Mouse (Mus musculus) liver, adult 2 months (tissue): Measurements from ENCODE around the gene Mapk13. TPM values are rescaled to one million over a fixed set of nuclear protein-coding genes. Genes with fewer than 3 reads are reported as not detected.

Experiments used
- DNase-seq: peaks from one replicate; pipeline ENCODE4 v3.0.0-alpha.2; 2011; ENCODE audit warnings: low read depth, low spot score; ENCODE audit errors: extremely low read depth
- H3K27ac ChIP-seq: fragments of 200-500 bp; replicated peaks from 2 replicates; pipeline ENCODE4 v1.5.1; 2012; ENCODE audit warnings: low read depth, mild to moderate bottlenecking, control low read depth, inconsistent platforms, low read length; ENCODE audit not compliant: insufficient read depth
- H3K27me3 ChIP-seq: fragments of 200-500 bp; 2 replicates; pipeline ENCODE4 v1.6.1; 2012; ENCODE audit warnings: mild to moderate bottlenecking, moderate library complexity, low read length, inconsistent platforms; ENCODE audit not compliant: control insufficient read depth, insufficient read depth
- H3K36me3 ChIP-seq: fragments of 200-500 bp; 2 replicates; pipeline ENCODE4 v1.6.1; 2012; ENCODE audit warnings: low read length, inconsistent platforms; ENCODE audit not compliant: control insufficient read depth, insufficient read depth
- H3K4me1 ChIP-seq: fragments of 200-500 bp; 2 replicates; pipeline ENCODE4 v1.6.1; 2011; ENCODE audit warnings: low read length; ENCODE audit not compliant: control insufficient read depth, insufficient read depth
- H3K4me3 ChIP-seq: fragments of 200-500 bp; 2 replicates; pipeline ENCODE4 v1.5.1; 2011; ENCODE audit warnings: low read depth, mild to moderate bottlenecking, control low read depth, low read length, moderate library complexity; ENCODE audit not compliant: insufficient read depth
- H3K79me2 ChIP-seq: fragments of 200-500 bp; 2 replicates; pipeline ENCODE4 v1.6.1; 2012; ENCODE audit warnings: inconsistent platforms, mild to moderate bottlenecking, low read length, moderate library complexity; ENCODE audit not compliant: control insufficient read depth, insufficient read depth
- H3K9ac ChIP-seq: fragments of 200-500 bp; 2 replicates; pipeline ENCODE4 v1.6.1; 2012; ENCODE audit warnings: low read depth, mild to moderate bottlenecking, control low read depth, inconsistent platforms, low read length
- CTCF ChIP-seq: fragments of 200-500 bp; IDR thresholded peaks from 2 replicates; pipeline ENCODE4 v1.5.1; 2011; ENCODE audit warnings: low read depth, low read length, control low read depth
- POLR2A ChIP-seq: fragments of 200-500 bp; IDR thresholded peaks from 2 replicates; pipeline ENCODE4 v1.6.1; 2011; ENCODE audit warnings: low read length, control low read depth; ENCODE audit not compliant: insufficient read depth; ENCODE audit errors: extremely low read depth
- WGBS: fragments of 180-500 bp; shearing (Covaris S2); methylation state at CpG from one replicate; pipeline ENCODE4 v1.1.7; 2018; 5-methylcytosine and 5-hydroxymethylcytosine counted together
- polyA plus RNA-seq: library from polyadenylated mRNA; depleted of rRNA; stranded (reverse); fragments of >200 nt; gene quantifications from 2 replicates; pipeline ENCODE4 v1.2.3, GENCODE M21; 2012
- total RNA-seq: library from RNA; depleted of rRNA; stranded (reverse); fragments of >200 nt; gene quantifications from 2 replicates; pipeline ENCODE4 v1.2.3, GENCODE M21; 2014

Gene Mapk13
- total and polyA plus RNA-seq, 2 experiments: 0.22 to 0.65 TPM

DNA sequence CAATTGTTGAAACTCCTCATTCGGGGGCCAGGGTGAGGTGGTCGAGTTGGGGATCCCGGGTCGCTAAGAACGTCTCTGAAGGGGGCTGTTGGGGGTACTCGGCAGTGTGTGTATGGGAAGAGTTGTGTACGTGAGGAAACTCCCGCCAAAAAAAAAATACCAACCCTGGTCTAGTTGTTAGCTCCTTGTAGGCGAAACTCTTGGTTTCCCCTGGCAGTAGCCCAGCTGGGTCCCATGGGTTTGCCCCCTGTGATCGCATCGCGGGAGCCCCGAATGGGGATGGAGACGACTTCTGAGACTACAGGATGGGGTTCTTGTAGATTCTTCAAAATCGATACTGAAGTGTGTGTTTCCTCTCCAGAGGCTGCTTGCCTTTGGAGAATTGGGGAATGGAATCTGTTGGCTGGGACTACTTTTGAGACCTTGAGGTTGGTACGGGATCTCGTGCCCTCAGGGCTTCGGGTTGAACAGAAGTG is 32.9 kb downstream of the Mapk13 start:
- peak overlapping the region; percentile 38; the same call in 1 of the 2 replicates for H3K27ac ChIP-seq
- TF ChIP-seq CTCF (no peak), POLR2A (no peak)
- peak overlapping the region; percentile 96 for H3K4me3 ChIP-seq
- peaks cover 3% of the 10 kb centered on the region for H3K4me1 ChIP-seq
- H3K79me2 ChIP-seq: peaks cover 14% of the 10 kb centered on the region; the same call in 1 of the 2 replicates
- peak; percentile 17 for DNase-seq
- H3K36me3 ChIP-seq: no peaks in the 10 kb centered on the region
- H3K27me3 ChIP-seq: no peaks in the 10 kb centered on the region
- H3K9ac ChIP-seq: peak overlapping the region; percentile 73
- WGBS: 2% methylated on average over 18 of the region's 18 CpGs

DNA sequence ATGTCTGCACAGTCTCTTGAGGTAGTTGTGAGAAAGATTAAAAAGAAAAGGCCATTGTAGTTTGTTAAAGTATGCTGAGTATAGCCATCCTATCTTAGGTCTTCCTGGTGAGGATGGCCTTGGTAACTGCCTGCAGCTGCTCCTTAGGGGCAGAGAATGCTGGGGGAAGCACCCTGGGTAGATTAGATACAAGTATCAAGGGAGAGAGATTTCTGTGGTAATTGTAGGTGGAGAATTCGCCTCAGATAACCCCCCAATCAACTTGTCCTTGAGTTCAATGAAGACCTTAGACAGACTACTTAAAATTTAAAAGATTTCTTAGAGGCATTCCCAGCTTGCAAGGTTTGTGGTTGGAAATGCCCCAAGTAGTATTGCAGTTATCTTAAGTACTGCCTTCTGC is 34.2 kb downstream of the Mapk13 start:
- Histone ChIP-seq H3K27ac (no peak overlapping the region), H3K9ac (no peak overlapping the region), H3K79me2 (peaks cover 14% of the 10 kb centered on the region; the same call in 1 of the 2 replicates), H3K4me3 (no peak overlapping the region), H3K36me3 (0 out of 2 replicates have a peak, but pooled peaks cover 1% of the 10 kb centered on the region), H3K27me3 (no peaks in the 10 kb centered on the region), H3K4me1 (peaks cover 6% of the 10 kb centered on the region)
- 81% methylated on average over 1 of the region's 1 CpGs for WGBS
- TF ChIP-seq POLR2A (no peak), CTCF (no peak)
- DNase-seq: no peak

DNA sequence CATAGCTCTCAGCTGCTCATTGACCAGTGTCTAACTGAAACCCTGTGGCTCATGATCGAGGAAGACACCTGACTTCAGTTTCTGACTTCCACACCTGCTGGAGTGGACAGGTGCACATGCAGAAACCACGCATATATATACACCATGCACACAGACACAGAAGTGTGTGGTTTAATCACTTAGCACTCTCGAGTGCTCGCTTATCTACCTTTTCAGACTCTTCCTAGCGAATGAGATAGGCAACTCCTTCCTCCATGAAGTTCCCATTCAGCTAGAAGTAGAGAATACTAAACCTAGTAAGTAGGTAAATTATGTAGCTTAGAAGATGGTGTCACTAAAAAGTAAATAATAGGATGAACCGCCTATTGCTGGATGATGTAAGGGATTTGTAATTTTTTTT is 35.9 kb downstream of the Mapk13 start:
- TF ChIP-seq CTCF (no peak), POLR2A (no peak)
- H3K4me1 ChIP-seq: peaks cover 13% of the 10 kb centered on the region
- H3K36me3 ChIP-seq: 0 out of 2 replicates have a peak, but pooled peaks cover 1% of the 10 kb centered on the region
- no peak overlapping the region for H3K4me3 ChIP-seq
- no peaks in the 10 kb centered on the region for H3K27me3 ChIP-seq
- peaks cover 14% of the 10 kb centered on the region; the same call in 1 of the 2 replicates for H3K79me2 ChIP-seq
- H3K27ac ChIP-seq: no peak overlapping the region
- WGBS: 89% methylated on average over 6 of the region's 6 CpGs
- no peak overlapping the region for H3K9ac ChIP-seq
- DNase-seq: no peak

DNA sequence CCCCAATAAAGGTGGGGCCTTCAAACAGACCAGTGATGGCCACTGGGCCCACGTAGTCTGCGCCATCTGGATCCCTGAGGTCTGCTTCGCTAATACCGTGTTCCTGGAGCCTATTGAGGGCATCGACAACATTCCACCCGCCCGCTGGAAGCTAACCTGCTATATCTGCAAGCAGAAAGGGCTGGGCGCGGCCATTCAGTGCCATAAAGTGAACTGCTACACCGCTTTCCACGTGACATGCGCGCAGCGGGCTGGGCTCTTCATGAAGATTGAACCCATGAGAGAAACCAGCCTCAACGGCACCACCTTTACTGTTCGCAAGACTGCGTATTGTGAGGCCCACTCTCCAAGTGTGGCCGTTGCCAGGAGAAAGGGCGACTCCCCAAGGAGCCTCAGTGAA is 37.7 kb downstream of the Mapk13 start:
- Histone ChIP-seq H3K79me2 (peaks cover 13% of the 10 kb centered on the region; the same call in 1 of the 2 replicates), H3K27ac (no peak overlapping the region), H3K9ac (no peak overlapping the region), H3K4me3 (no peak overlapping the region), H3K27me3 (no peaks in the 10 kb centered on the region), H3K4me1 (peaks cover 13% of the 10 kb centered on the region), H3K36me3 (0 out of 2 replicates have a peak, but pooled peaks cover 3% of the 10 kb centered on the region)
- no peak for DNase-seq
- TF ChIP-seq POLR2A (no peak), CTCF (no peak)
- WGBS: 97% methylated on average over 19 of the region's 19 CpGs

DNA sequence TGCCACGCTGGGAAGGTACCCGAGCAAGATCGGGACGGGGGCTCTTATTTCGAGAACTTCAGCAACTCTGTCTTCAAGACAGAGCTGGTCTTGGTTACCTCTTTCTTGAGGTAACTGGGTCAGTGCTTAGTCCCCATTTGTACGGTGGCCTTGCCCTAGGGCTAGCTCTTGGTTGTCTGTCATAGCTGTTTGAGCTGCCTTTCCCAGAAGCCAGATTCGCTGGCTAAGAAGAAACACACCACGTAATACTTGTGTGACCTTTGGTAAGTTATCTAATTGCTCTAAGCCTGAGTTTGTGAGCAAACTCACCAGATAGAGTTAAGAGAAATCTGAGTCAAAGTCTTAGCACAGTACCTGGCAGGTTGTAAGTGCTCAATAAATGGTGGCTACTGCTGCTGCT is 39.6 kb downstream of the Mapk13 start:
- TF ChIP-seq POLR2A (no peak), CTCF (no peak)
- H3K4me1 ChIP-seq: peaks cover 13% of the 10 kb centered on the region
- no peak overlapping the region for H3K4me3 ChIP-seq

DNA sequence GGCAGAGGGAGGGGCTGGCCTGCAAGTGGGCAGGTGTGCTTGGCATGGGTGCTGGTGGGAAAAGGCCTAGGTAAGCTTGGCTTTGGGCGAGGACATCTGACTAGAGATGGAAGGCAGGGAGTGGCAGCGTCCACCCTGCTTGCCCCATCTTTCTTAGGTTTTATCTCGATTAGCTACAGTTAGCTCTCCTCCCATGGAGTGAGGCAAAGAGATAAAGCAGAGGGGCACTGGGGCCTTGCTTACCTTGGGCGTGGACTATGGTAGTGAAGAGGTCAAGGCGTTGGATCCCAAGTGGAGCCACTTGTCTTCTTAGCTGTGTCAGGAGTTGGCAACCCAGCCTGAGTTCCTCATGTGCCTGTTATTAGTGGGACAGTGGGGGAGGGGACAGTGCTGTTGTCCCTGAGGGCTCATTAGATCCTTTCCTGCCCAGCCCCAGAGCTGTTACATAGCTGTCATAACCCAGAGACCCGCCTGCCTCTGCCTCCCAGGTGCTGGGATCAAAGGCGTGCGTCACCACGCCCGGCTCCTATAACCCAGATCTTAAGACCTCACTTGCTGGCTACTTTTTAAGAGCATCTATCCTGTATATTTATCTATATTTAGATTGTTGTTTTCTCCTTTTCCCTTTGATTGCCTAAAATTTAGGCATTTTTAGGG is 40.2 kb downstream of the Mapk13 start:
- Histone ChIP-seq H3K4me1 (peaks cover 13% of the 10 kb centered on the region), H3K27ac (peak overlapping the region; percentile 32), H3K4me3 (no peak overlapping the region), H3K79me2 (no peaks in the 10 kb centered on the region), H3K36me3 (peaks cover 3% of the 10 kb centered on the region; the same call in 1 of the 2 replicates), H3K9ac (no peak overlapping the region), H3K27me3 (no peaks in the 10 kb centered on the region)
- peak; percentile 5 for DNase-seq
- WGBS: 97% methylated on average over 10 of the region's 10 CpGs
- TF ChIP-seq CTCF (no peak), POLR2A (no peak)

More for the DNA sequence above, 39.6 kb downstream of the Mapk13 start:
- Histone ChIP-seq H3K36me3 (peaks cover 3% of the 10 kb centered on the region; the same call in 1 of the 2 replicates), H3K27ac (peak overlapping the region; percentile 48), H3K79me2 (no peaks in the 10 kb centered on the region), H3K27me3 (no peaks in the 10 kb centered on the region), H3K9ac (no peak overlapping the region)
- WGBS: 71% methylated on average over 8 of the region's 8 CpGs
- peak; percentile 76 for DNase-seq
